Mouse (Mus musculus) hindbrain, embryonic 11.5 days (tissue): ENCODE results near the gene Rnf20. TPM values are rescaled to one million over a fixed set of nuclear protein-coding genes. Genes with fewer than 3 reads are reported as not detected.

Source experiments
- ATAC-seq: fragments of 200-750 bp; cut with Nextera tagmentation; 2 replicates; pipeline ENCODE4 v1.8.0; 2017; ENCODE audit warnings: mild to moderate bottlenecking, moderate TSS enrichment, moderate library complexity; ENCODE audit not compliant: low FRiP score
- DNase-seq: peaks from one replicate; pipeline ENCODE4 v3.0.0-alpha.2; 2015; ENCODE audit warnings: low spot score
- H3K27ac ChIP-seq: fragments of 300-500 bp; sonication (generic); 2 replicates; pipeline ENCODE4 v1.5.1; 2014; ENCODE audit warnings: mild to moderate bottlenecking, low read depth, low read length
- H3K27me3 ChIP-seq: fragments of 300-500 bp; sonication (generic); 2 replicates; pipeline ENCODE4 v1.6.1; 2014; ENCODE audit warnings: mild to moderate bottlenecking, low read length, moderate library complexity, mixed read lengths; ENCODE audit not compliant: control insufficient read depth, insufficient read depth
- H3K36me3 ChIP-seq: fragments of 300-500 bp; sonication (generic); 2 replicates; pipeline ENCODE4 v1.6.1; 2014; ENCODE audit warnings: mild to moderate bottlenecking, low read length, moderate library complexity, mixed read lengths; ENCODE audit not compliant: control insufficient read depth, insufficient read depth
- H3K4me1 ChIP-seq: fragments of 300-500 bp; sonication (generic); replicated peaks from 2 replicates; pipeline ENCODE4 v1.6.1; 2014; ENCODE audit warnings: low read length, mixed read lengths; ENCODE audit not compliant: control insufficient read depth, insufficient read depth
- H3K4me2 ChIP-seq: fragments of 300-500 bp; sonication (generic); replicated peaks from 2 replicates; pipeline ENCODE4 v1.6.1; 2014; ENCODE audit warnings: mild to moderate bottlenecking, low read depth, low read length
- H3K4me3 ChIP-seq: fragments of 300-500 bp; sonication (generic); 2 replicates; pipeline ENCODE4 v1.5.1; 2014; ENCODE audit warnings: low read depth, low read length
- H3K9ac ChIP-seq: fragments of 300-500 bp; sonication (generic); 2 replicates; pipeline ENCODE4 v1.6.1; 2014; ENCODE audit warnings: low read depth, low read length
- H3K9me3 ChIP-seq: fragments of 300-500 bp; sonication (generic); 2 replicates; pipeline ENCODE4 v1.6.1; 2016; ENCODE audit warnings: low read length; ENCODE audit not compliant: control insufficient read depth
- WGBS: fragments of 180-500 bp; shearing (Covaris S2); extraction: QIAGEN DNeasy Blood & Tissue Kit; methylation state at CpG from one replicate; pipeline ENCODE4 v1.1.7; 2014; 5-methylcytosine and 5-hydroxymethylcytosine counted together
- polyA plus RNA-seq: library from polyadenylated mRNA; unstranded; fragments of >200 nt; fragmentation: Nextera tagmentation; extraction: Ambion mirVana; gene quantifications from 2 replicates; pipeline ENCODE4 v1.2.1, GENCODE M21; 2014

Gene Rnf20
- polyA plus RNA-seq: 78.1 and 78.5 TPM in 2 replicates

DNA sequence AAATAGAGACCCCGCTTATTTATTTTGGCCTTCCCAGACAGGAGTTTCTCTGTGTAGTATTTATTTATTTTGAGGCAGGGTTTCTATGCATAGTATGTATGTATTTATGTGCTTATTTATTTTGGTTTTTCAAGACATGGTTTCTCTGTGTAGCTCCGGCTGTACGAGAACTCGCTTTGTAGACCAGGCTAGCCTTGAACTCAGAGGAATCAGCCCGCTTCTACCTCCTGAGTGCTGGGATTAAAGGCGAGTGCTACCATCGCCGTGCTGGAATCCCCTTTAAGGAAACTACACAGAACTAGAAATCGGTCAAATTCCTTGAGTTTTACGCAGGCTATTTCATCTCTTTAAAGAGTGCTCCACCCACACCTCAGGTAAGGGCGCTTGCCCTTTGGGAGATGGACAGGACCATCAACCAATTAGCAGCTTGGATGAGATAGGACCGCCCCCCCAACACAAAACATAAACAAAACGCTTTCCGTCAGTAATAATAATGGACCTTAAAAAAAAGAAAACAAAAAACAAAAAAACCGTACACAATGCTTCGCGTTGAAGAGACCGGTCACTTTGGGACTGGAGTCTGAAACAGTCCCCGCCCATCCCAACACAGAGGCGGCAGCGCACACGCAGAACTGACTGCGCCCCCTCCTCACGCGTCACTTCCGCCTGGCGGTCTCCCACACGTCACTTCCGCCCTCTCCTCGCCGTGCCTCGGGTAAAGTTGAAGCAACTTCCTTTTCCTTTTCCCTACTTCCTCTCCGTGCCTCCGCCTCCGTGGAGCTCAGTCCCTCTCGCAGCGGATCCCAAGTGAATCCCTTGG is at the start of gene Rnf20:
Gene Rnf20, plus strand, starts transcription at position 688 of the 820 bp plus-strand sequence.
- H3K36me3 ChIP-seq: no peaks in the 10 kb centered on the region
- H3K9me3 ChIP-seq: no peaks in the 10 kb centered on the region
- peak within 1 kb of the TSS; percentile 83 for H3K9ac ChIP-seq
- DNase-seq: peak; percentile 98
- H3K27ac ChIP-seq: peak within 1 kb of the TSS; percentile 67; the same call in 1 of the 2 replicates
- H3K4me3 ChIP-seq: peak within 1 kb of the TSS; percentile 80
- peak within 1 kb of the TSS; percentile 51 for H3K4me2 ChIP-seq
- peak; percentile 97 for ATAC-seq
- WGBS: 4% methylated on average over 36 of the region's 37 CpGs
- no peaks in the 10 kb centered on the region for H3K27me3 ChIP-seq
- no peaks in the 10 kb centered on the region for H3K4me1 ChIP-seq

DNA sequence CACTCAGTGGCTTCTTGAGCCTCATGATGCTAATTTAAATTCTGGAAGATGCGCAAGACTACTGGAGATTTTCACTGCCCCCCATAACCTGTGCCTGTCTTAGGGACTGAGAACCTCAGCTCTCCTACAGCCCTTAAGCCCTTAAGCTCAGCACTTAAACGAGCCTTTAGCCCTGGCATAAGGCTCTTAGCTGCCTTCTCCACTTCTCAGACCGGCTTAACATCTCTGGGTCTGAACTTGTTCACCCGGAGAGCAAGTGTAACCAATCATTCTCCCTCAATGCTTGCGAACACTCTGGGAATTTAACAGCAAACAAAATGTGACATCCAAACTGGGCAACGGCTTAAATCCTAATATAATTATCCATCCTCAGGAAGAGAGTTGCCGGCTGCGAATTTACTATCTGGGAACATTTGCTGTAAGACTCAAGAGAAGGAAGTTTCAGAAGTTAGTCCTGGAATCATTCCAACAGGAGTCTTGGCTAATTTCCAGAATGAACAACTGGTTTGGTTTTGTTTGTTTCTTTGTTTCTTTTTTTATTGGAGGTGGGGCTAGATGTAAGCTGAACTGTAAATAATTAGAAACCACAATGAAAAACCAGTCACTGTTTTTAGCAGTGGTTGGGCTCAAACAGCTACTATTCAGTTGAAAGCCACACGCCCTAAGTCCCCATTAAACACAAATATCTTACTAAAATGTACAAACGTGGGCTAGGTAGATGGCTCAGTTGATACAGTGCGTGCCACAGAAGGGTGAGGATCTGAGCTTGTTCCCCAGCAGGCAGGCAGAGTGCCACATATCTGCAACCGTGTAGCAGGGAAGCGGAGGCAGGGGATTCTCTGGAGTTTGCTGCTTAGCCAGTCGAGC is 47.6 kb upstream of the Rnf20 start:
- H3K9ac ChIP-seq: no peak overlapping the region
- H3K9me3 ChIP-seq: no peaks in the 10 kb centered on the region
- WGBS: 84% methylated on average over 14 of the region's 14 CpGs
- no peaks in the 10 kb centered on the region for H3K27me3 ChIP-seq
- no peaks in the 10 kb centered on the region for H3K36me3 ChIP-seq
- H3K4me2 ChIP-seq: no peak overlapping the region
- no peak overlapping the region for H3K4me3 ChIP-seq
- DNase-seq (no peak), ATAC-seq (no peak)
- no peak overlapping the region for H3K27ac ChIP-seq
- no peaks in the 10 kb centered on the region for H3K4me1 ChIP-seq

DNA sequence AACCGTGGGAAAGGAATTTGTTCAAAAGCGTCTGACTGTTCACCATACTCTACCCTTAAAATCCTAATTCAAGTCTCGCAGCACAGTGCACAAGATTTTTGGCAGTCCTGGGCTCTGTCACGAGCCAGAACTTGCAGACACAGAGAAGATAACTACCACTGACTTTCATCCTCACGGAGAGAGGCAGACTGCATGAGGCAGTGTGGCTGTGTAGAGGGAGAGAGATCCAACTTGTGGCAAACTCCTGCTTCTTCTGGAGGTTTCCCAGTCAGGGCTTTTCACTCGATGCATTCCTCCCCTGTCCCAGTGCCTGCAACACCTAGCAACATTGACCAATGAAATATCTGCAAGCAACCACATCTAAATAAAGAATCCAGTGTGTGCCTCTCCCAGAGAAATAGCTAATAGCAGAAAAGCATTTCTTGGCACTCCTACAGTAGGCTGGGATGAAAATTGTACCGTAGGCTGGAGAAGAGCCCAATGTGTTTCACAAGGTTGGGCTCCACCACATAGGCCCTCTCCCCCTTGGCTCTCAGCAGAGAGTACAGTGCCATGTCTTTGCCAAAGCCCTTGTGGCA is 46.2 kb upstream of the Rnf20 start:
- Histone ChIP-seq H3K36me3 (no peaks in the 10 kb centered on the region), H3K27ac (no peak overlapping the region), H3K27me3 (no peaks in the 10 kb centered on the region), H3K4me1 (no peaks in the 10 kb centered on the region), H3K9me3 (no peaks in the 10 kb centered on the region), H3K4me2 (no peak overlapping the region), H3K4me3 (no peak overlapping the region), H3K9ac (no peak overlapping the region)
- 95% methylated on average over 7 of the region's 7 CpGs for WGBS
- DNase-seq: no peak
- no peak for ATAC-seq

DNA sequence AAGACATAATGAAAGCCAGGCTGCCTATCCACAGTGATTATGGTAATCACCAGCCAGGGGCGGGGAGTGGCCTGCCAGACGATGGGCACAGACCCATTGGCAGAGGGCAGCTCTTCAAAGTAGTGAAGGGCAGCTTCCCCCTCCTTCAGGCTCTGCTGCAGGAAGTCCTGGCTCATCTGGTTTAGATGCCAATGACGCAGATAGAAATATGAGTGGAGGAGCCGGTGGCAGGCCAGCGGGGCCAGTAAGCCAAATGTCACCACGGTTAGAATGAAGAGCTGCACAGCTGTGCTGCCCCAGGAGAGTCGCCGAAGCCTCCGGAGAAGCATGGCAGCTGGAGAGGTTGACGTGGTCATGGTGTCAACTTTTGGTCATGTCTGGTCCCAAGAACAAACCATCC is 45.0 kb upstream of the Rnf20 start:
- H3K9me3 ChIP-seq: no peaks in the 10 kb centered on the region
- no peaks in the 10 kb centered on the region for H3K36me3 ChIP-seq
- ATAC-seq (no peak), DNase-seq (no peak)
- 89% methylated on average over 10 of the region's 10 CpGs for whole genome bisulfite sequencing
- no peak overlapping the region for H3K4me3 ChIP-seq
- H3K9ac ChIP-seq: no peak overlapping the region
- no peak overlapping the region for H3K4me2 ChIP-seq
- H3K27ac ChIP-seq: no peak overlapping the region
- no peaks in the 10 kb centered on the region for H3K4me1 ChIP-seq
- no peaks in the 10 kb centered on the region for H3K27me3 ChIP-seq

DNA sequence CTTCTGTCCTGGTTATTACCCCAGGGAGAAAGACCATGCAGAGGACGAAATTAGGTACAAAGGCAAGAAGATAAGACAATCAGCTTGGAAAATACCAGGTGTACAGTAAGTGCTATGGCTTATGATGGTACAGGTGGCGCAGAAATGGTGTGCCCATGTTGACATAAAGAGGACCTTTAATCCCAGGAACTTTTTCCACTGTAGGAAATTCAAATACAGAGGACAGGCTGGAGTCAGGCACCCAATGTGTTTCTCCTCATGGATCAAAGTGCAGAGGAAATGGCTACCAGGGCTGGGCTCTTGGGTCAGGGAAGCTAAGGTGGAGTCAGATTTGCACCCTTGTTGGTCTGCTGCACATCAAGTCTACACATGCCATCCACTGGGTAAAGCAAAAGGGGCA is 41.7 kb upstream of the Rnf20 start:
- DNase-seq (no peak), ATAC-seq (no peak)
- Histone ChIP-seq H3K9me3 (no peaks in the 10 kb centered on the region), H3K4me3 (no peak overlapping the region), H3K9ac (no peak overlapping the region), H3K4me1 (no peaks in the 10 kb centered on the region), H3K36me3 (no peaks in the 10 kb centered on the region), H3K4me2 (no peak overlapping the region), H3K27me3 (no peaks in the 10 kb centered on the region), H3K27ac (no peak overlapping the region)
- 83% methylated on average over 2 of the region's 2 CpGs for whole genome bisulfite sequencing

DNA sequence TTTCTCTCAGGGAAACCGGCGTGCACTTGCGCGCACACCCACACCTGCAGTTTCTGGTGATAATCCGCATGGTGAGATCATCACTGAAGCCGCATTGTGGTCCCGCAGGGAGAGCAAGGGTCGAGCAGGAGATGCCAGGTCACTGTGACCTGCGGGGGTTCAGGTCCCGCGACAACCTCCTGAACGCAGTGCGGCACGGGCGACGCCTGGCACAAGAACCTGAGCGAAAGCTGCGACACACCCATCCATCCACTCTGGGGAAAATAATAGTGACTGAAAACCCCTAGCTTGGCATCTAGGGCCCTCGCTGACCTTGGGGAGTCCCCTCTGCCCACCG is 35.0 kb upstream of the Rnf20 start:
- Histone ChIP-seq H3K27ac (peak overlapping the region; percentile 55; the same call in 1 of the 2 replicates), H3K9me3 (no peaks in the 10 kb centered on the region), H3K4me2 (peak overlapping the region; percentile 85), H3K4me3 (peak overlapping the region; percentile 69), H3K9ac (peak overlapping the region; percentile 80), H3K4me1 (no peaks in the 10 kb centered on the region), H3K27me3 (no peaks in the 10 kb centered on the region), H3K36me3 (no peaks in the 10 kb centered on the region)
- under 1% methylated on average over 20 of the region's 20 CpGs for WGBS
- DNase-seq (no peak), ATAC-seq (no peak; the same call in 1 of the 2 replicates)

DNA sequence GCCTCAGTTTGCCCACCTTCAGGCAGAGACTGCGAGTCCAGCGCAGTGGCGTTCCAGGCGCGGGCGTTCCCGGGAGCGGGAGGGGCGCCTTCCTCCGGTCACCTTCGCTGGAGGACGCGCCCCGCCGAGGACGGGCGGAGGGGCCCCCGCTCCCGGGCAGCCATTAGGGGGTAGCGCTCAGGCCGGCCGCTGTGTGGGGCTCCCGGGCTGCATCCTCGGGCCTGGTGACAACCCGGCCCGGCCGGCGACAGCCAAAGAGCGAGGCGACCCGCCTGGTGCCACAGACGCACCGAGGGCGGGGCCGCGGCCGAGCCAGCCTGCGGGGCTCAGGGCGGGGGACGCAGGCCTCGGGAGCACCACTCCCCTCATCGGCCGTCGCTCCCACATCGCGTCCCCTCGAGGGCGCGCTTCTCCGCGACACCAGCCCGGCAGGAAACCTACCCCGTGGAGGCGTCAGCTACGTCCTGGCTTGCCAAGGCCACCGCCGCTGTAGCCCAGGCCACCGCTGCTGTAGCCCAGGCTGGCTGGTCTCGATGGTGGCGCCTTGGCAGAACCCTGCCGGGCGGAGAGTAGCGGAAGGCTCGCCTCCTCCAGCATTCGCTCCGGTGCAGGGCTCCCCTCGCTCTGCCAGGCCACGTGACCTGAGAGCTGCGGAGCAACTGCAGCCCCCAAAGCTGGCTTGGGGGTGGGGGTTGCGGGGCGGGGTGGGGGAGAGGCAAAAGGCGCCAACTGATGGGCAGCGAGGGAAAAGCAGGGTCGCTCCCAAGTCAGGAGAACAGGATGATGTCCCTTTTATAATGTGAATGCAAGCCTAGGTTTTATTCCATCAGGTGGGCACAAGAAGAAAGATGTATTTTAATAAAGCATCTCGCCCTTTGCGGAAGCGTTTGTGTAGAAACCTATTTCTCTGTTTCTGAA is 34.4 kb upstream of the Rnf20 start, which contains the start of gene Tmem246:
Gene Tmem246, minus strand, starts transcription at position 694 of the 918 bp plus-strand sequence.
- Histone ChIP-seq H3K4me2 (peak within 1 kb of the TSS; percentile 85), H3K4me1 (no peaks in the 10 kb centered on the region), H3K9me3 (no peaks in the 10 kb centered on the region), H3K9ac (peak within 1 kb of the TSS; percentile 80), H3K36me3 (no peaks in the 10 kb centered on the region), H3K27ac (peak within 1 kb of the TSS; percentile 55), H3K4me3 (peak within 1 kb of the TSS; percentile 69), H3K27me3 (no peaks in the 10 kb centered on the region)
- under 1% methylated on average over 68 of the region's 77 CpGs for WGBS
- ATAC-seq (peak; percentile 96), DNase-seq (peak; percentile 79)

DNA sequence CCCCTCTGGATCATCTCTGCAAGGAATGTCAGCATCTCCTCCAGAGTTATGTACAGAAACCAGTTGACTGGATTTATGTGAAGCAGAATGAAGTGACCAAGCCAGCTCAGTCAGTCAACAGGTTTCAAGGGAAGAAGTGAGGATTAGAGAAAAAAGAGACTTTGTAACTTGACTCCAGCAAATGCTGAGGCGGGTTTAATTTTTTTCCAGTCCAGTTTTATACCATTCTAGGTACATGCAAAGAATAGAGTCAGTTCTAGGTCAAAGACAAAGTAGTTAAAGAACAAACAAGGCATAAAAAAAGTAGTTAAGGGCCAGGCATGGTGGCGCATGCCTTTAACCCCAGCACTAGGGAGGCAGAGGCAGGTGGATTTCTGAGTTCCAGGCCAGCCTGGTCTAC is 28.6 kb upstream of the Rnf20 start:
- H3K36me3 ChIP-seq: no peaks in the 10 kb centered on the region
- H3K9me3 ChIP-seq: no peaks in the 10 kb centered on the region
- no peak overlapping the region for H3K4me2 ChIP-seq
- H3K4me1 ChIP-seq: no peaks in the 10 kb centered on the region
- DNase-seq (no peak), ATAC-seq (no peak)
- H3K4me3 ChIP-seq: no peak overlapping the region
- no peak overlapping the region for H3K9ac ChIP-seq
- no peaks in the 10 kb centered on the region for H3K27me3 ChIP-seq
- WGBS: 88% methylated on average over 2 of the region's 2 CpGs
- H3K27ac ChIP-seq: no peak overlapping the region
